Mouse (Mus musculus): ENCODE measurements around the gene F12.

- TF ChIP-seq RAD21 (IDR thresholded peaks at IDR 0.05; ENCODE audit: low read depth, low read length) (no peak), TCF12 (IDR thresholded peaks at IDR 0.05; ENCODE audit: low read depth, low read length) (no peak), KAT2A (conservative IDR thresholded peaks at IDR 0.05; ENCODE audit: low read depth, low read length) (no peak), CTCF (IDR thresholded peaks at IDR 0.05 in 2 of 3, conservative IDR thresholded peaks at IDR 0.05 in 1 of 3; ENCODE audit: control insufficient read depth in 1 of 3, insufficient read depth in 1 of 3, low read depth in 2 of 3, low read length in 3 of 3, poor library complexity in 1 of 3, severe bottlenecking in 1 of 3) (no peak), MYC (IDR thresholded peaks at IDR 0.05; ENCODE audit: low read depth, low read length) (no peak), E2F4 (IDR thresholded peaks at IDR 0.05; ENCODE audit: borderline replicate concordance, low read depth, low read length) (no peak), ZNF384 (IDR thresholded peaks at IDR 0.05; ENCODE audit: low read depth, low read length) (no peak)
These were observed 7.5 kb downstream of the F12 start for GRCm38 (mm10) chr13:55419142-55419541.

Data from MEL (cell line).